Mouse (Mus musculus) MEL (cell line): ENCODE data around the gene Mapkap1.

Experiments
- BHLHE40 ChIP-seq: IDR thresholded peaks from 2 replicates; pipeline ENCODE4 v1.6.1; 2012; ENCODE audit warnings: low read depth, mild to moderate bottlenecking, inconsistent platforms, low read length, improper control_type of control experiment, borderline replicate concordance
- CHD2 ChIP-seq: IDR thresholded peaks from 2 replicates; pipeline ENCODE4 v1.6.1; 2011; ENCODE audit warnings: low read length, improper control_type of control experiment
- CTCF ChIP-seq, 3 experiments: IDR thresholded peaks in 2 of 3; conservative IDR thresholded peaks in 1 of 3; 2 replicates each; pipeline ENCODE4 v1.5.1; 2011 to 2012; ENCODE audit warnings: low read length in 3 of 3, low read depth in 2 of 3, mild to moderate bottlenecking in 2 of 3, improper control_type of control experiment in 1 of 3, inconsistent platforms in 1 of 3, mixed read lengths in 1 of 3, moderate library complexity in 1 of 3; ENCODE audit not compliant: control insufficient read depth in 1 of 3, insufficient read depth in 1 of 3, poor library complexity in 1 of 3, severe bottlenecking in 1 of 3
- ELF1 ChIP-seq: IDR thresholded peaks from 2 replicates; pipeline ENCODE4 v1.6.1; 2014; ENCODE audit warnings: low read depth, mild to moderate bottlenecking, inconsistent platforms, low read length, improper control_type of control experiment, moderate library complexity
- EP300 ChIP-seq, 2 experiments: IDR thresholded peaks; 2 replicates each; pipeline ENCODE4 v1.6.1; 2011; ENCODE audit warnings: improper control_type of control experiment in 2 of 2, low read length in 2 of 2, low read depth in 1 of 2, mild to moderate bottlenecking in 1 of 2
- GATA1 ChIP-seq: IDR thresholded peaks from 2 replicates; pipeline ENCODE4 v1.6.1; 2011; ENCODE audit warnings: low read depth, low read length, improper control_type of control experiment
- HCFC1 ChIP-seq: IDR thresholded peaks from 2 replicates; pipeline ENCODE4 v1.6.1; 2012; ENCODE audit warnings: low read depth, mild to moderate bottlenecking, inconsistent platforms, low read length, improper control_type of control experiment, moderate library complexity
- MAZ ChIP-seq: IDR thresholded peaks from 2 replicates; pipeline ENCODE4 v1.6.1; 2012; ENCODE audit warnings: low read depth, mild to moderate bottlenecking, inconsistent platforms, low read length, improper control_type of control experiment
- MXI1 ChIP-seq: IDR thresholded peaks from 2 replicates; pipeline ENCODE4 v1.6.1; 2011; ENCODE audit warnings: mild to moderate bottlenecking, low read depth, low read length, improper control_type of control experiment
- POLR2A ChIP-seq, 2 experiments: IDR thresholded peaks; 2 replicates each; pipeline ENCODE4 v1.6.1; 2011 to 2012; ENCODE audit warnings: low read length in 2 of 2, mild to moderate bottlenecking in 2 of 2, control low read depth in 1 of 2, improper control_type of control experiment in 1 of 2, low read depth in 1 of 2, moderate library complexity in 1 of 2; ENCODE audit not compliant: control insufficient read depth in 1 of 2, insufficient read depth in 1 of 2, poor library complexity in 1 of 2
- POLR2AphosphoS5 ChIP-seq: IDR thresholded peaks from 2 replicates; pipeline ENCODE4 v1.6.1; 2012; ENCODE audit warnings: low read depth, borderline replicate concordance, mild to moderate bottlenecking, inconsistent platforms, low read length, moderate library complexity, mixed read lengths
- RAD21 ChIP-seq: IDR thresholded peaks from 2 replicates; pipeline ENCODE4 v1.6.1; 2011; ENCODE audit warnings: mild to moderate bottlenecking, low read depth, low read length, improper control_type of control experiment
- TAL1 ChIP-seq: IDR thresholded peaks from 2 replicates; pipeline ENCODE4 v1.6.1; 2012; ENCODE audit warnings: mild to moderate bottlenecking, inconsistent platforms, low read length, moderate library complexity, mixed read lengths
- USF2 ChIP-seq, 2 experiments: IDR thresholded peaks; 2 replicates each; pipeline ENCODE4 v1.6.1; 2011 to 2012; ENCODE audit warnings: improper control_type of control experiment in 2 of 2, low read length in 2 of 2, borderline replicate concordance in 1 of 2, inconsistent platforms in 1 of 2, low read depth in 1 of 2, mild to moderate bottlenecking in 1 of 2; ENCODE audit not compliant: insufficient read depth in 1 of 2

GRCm38 (mm10) chr2:34518083-34518482, 111.5 kb downstream of the Mapkap1 start:
- TF ChIP-seq MXI1: no peak
- no peak for TF ChIP-seq EP300 (IDR thresholded peaks at IDR 0.05; ENCODE audit: low read depth in 1 of 2, low read length in 2 of 2)
- no peak for TF ChIP-seq MAZ
- TF ChIP-seq CTCF (IDR thresholded peaks at IDR 0.05 in 2 of 3, conservative IDR thresholded peaks at IDR 0.05 in 1 of 3; ENCODE audit: control insufficient read depth in 1 of 3, insufficient read depth in 1 of 3, low read depth in 2 of 3, low read length in 3 of 3, poor library complexity in 1 of 3, severe bottlenecking in 1 of 3): no peak
- no peak for TF ChIP-seq BHLHE40
- TF ChIP-seq HCFC1: no peak
- no peak for TF ChIP-seq POLR2A (IDR thresholded peaks at IDR 0.05; ENCODE audit: control insufficient read depth in 1 of 2, insufficient read depth in 1 of 2, low read depth in 1 of 2, low read length in 2 of 2, poor library complexity in 1 of 2)
- TF ChIP-seq RAD21: no peak
- TF ChIP-seq CHD2: no peak
- no peak for TF ChIP-seq ELF1
- no peak for TF ChIP-seq GATA1
- no peak for TF ChIP-seq POLR2AphosphoS5
- TF ChIP-seq USF2 (IDR thresholded peaks at IDR 0.05; ENCODE audit: borderline replicate concordance in 1 of 2, insufficient read depth in 1 of 2, low read depth in 1 of 2, low read length in 2 of 2): no peak
- TF ChIP-seq TAL1: no peak
